Mouse (Mus musculus) kidney, postnatal 0 days (tissue): Measurements from ENCODE around the gene Pknox2. TPM values are rescaled to one million over a fixed set of nuclear protein-coding genes. Genes with fewer than 3 reads are reported as not detected.

Experiments used
- ATAC-seq: fragments of 200-750 bp; cut with Nextera tagmentation; replicated peaks from 2 replicates; pipeline ENCODE4 v1.8.0; 2017; ENCODE audit warnings: low read depth, moderate number of reproducible peaks, moderate TSS enrichment, moderate library complexity; ENCODE audit not compliant: low FRiP score
- DNase-seq: peaks from one replicate; pipeline ENCODE4 v3.0.0-alpha.2; 2016; ENCODE audit warnings: low spot score
- H3K27ac ChIP-seq: fragments of 300-500 bp; sonication (generic); 2 replicates; pipeline ENCODE4 v1.5.1; 2014; ENCODE audit warnings: mild to moderate bottlenecking
- H3K27me3 ChIP-seq: fragments of 300-500 bp; sonication (generic); 2 replicates; pipeline ENCODE4 v1.6.1; 2014; ENCODE audit warnings: low read length, mixed read lengths; ENCODE audit not compliant: insufficient read depth
- H3K36me3 ChIP-seq: fragments of 300-500 bp; sonication (generic); 2 replicates; pipeline ENCODE4 v1.6.1; 2014; ENCODE audit warnings: low read length, mixed read lengths; ENCODE audit not compliant: insufficient read depth
- H3K4me1 ChIP-seq: fragments of 300-500 bp; sonication (generic); replicated peaks from 2 replicates; pipeline ENCODE4 v1.6.1; 2014; ENCODE audit warnings: antibody characterized with exemption, low read length, mixed read lengths; ENCODE audit not compliant: insufficient read depth
- H3K4me2 ChIP-seq: fragments of 300-500 bp; sonication (generic); 2 replicates; pipeline ENCODE4 v1.6.1; 2014; ENCODE audit warnings: mild to moderate bottlenecking, low read length, moderate library complexity, mixed read lengths
- H3K4me3 ChIP-seq: fragments of 300-500 bp; sonication (generic); replicated peaks from 2 replicates; pipeline ENCODE4 v1.5.1; 2014; ENCODE audit warnings: low read depth, low read length
- H3K9ac ChIP-seq: fragments of 300-500 bp; sonication (generic); 2 replicates; pipeline ENCODE4 v1.6.1; 2014; ENCODE audit warnings: low read depth, low read length
- H3K9me3 ChIP-seq: fragments of 300-500 bp; sonication (generic); replicated peaks from 2 replicates; pipeline ENCODE4 v1.6.1; 2016; ENCODE audit warnings: low read length, inconsistent platforms, mixed read lengths
- CTCF ChIP-seq: IDR thresholded peaks from 2 replicates; pipeline ENCODE4 v1.5.1; 2016; ENCODE audit warnings: antibody characterized with exemption, low read depth, mild to moderate bottlenecking, moderate library complexity
- WGBS: fragments of 180-500 bp; shearing (Covaris S2); extraction: QIAGEN DNeasy Blood & Tissue Kit; methylation state at CpG from one replicate; pipeline ENCODE4 v1.1.7; 2014; 5-methylcytosine and 5-hydroxymethylcytosine counted together
- polyA plus RNA-seq: library from polyadenylated mRNA; unstranded; fragments of >200 nt; fragmentation: Nextera tagmentation; extraction: Ambion mirVana; gene quantifications from 2 replicates; pipeline ENCODE4 v1.2.1, GENCODE M21; 2015

The Pknox2 gene
- polyA plus RNA-seq, 1 experiment from 2014 or later, result 6.0 TPM

DNA sequence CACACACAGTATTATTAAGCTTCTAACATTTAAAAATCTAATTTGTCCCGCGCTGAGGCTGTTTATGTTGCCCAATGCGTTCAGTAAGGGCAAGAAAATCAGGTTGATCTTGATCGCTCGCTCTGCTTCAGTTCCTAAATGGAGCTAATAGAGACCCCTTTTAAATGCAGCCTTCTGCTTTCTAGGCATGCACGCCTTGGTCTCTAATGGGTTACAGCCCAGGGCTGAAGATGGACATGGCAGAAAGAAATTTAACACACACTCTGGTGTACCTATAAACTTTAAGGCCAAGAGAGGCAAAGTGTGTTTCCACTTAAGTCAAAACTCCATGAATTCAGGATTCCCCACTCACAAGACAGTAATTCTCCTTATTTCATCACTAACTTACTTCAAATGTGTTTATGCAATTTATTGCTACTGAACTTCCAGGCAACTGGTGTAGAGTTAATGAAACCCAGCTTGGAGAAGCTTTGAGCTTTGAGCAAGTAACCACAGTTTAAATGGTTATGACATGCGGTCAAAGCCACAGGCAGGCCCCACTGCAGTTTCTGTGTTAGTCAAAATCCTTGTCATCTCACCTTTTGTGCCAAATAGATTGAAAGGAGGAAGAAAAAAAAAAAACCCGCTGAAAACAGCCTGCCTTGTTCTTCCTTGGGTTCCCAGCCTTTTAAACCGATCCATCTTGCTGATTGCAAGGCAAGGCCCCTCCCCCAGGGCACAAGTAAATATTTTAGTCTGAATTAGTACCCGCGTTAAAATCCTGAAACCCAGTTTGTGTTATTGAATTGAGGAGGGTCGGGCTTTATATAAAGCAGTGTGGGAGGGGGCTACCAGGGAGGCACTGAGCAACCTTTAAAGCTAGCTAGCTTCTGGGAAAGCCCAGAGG lies 3.9 kb downstream of the Pknox2 start:
- no peak for TF ChIP-seq CTCF
- Histone ChIP-seq H3K4me2 (peak overlapping the region; percentile 72), H3K4me1 (peaks cover 21% of the 10 kb centered on the region), H3K27ac (peak overlapping the region; percentile 92; the same call in 1 of the 2 replicates), H3K27me3 (peaks cover 3% of the 10 kb centered on the region; the same call in 1 of the 2 replicates), H3K9ac (peak overlapping the region; percentile 24; the same call in 1 of the 2 replicates), H3K9me3 (no peaks in the 10 kb centered on the region), H3K36me3 (no peaks in the 10 kb centered on the region), H3K4me3 (no peak overlapping the region)
- DNase-seq (no peak), ATAC-seq (no peak)
- WGBS, result 50% methylated on average over 12 of the region's 12 CpGs

GRCm38 (mm10) chr9:37142107-37142506 lies 5.1 kb downstream of the Pknox2 start:
- 33% methylated on average over 4 of the region's 4 CpGs for WGBS
- Histone ChIP-seq H3K27ac (no peak overlapping the region), H3K4me2 (no peak overlapping the region), H3K27me3 (0 out of 2 replicates have a peak, but pooled peaks cover 3% of the 10 kb centered on the region), H3K4me1 (peaks cover 21% of the 10 kb centered on the region), H3K9me3 (no peaks in the 10 kb centered on the region), H3K36me3 (no peaks in the 10 kb centered on the region), H3K9ac (no peak overlapping the region), H3K4me3 (no peak overlapping the region)
- no peak for TF ChIP-seq CTCF
- DNase-seq, result no peak
- ATAC-seq, result no peak

GRCm38 (mm10) chr9:37140464-37141181 lies 6.6 kb downstream of the Pknox2 start:
- Histone ChIP-seq H3K9me3 (no peaks in the 10 kb centered on the region), H3K9ac (no peak overlapping the region), H3K4me1 (peaks cover 17% of the 10 kb centered on the region), H3K4me2 (no peak overlapping the region), H3K36me3 (no peaks in the 10 kb centered on the region), H3K27ac (no peak overlapping the region), H3K4me3 (no peak overlapping the region), H3K27me3 (0 out of 2 replicates have a peak, but pooled peaks cover 3% of the 10 kb centered on the region)
- DNase-seq (peak; percentile 47), ATAC-seq (no peak)
- WGBS, result 47% methylated on average over 5 of the region's 5 CpGs
- TF ChIP-seq CTCF, result no peak

- no peak for TF ChIP-seq CTCF
- WGBS, result 6% methylated on average over 8 of the region's 8 CpGs
- no peak overlapping the region for H3K4me3 ChIP-seq
- H3K27me3 ChIP-seq, result no peaks in the 10 kb centered on the region
- H3K27ac ChIP-seq, result no peak overlapping the region
- H3K4me2 ChIP-seq, result peak overlapping the region; percentile 41
- H3K4me1 ChIP-seq, result peaks cover 16% of the 10 kb centered on the region
- peak; percentile 78 for ATAC-seq
- 0 out of 2 replicates have a peak overlapping the region, but pooled peaks have one; percentile 37 for H3K9ac ChIP-seq
- no peaks in the 10 kb centered on the region for H3K36me3 ChIP-seq
- no peaks in the 10 kb centered on the region for H3K9me3 ChIP-seq
- DNase-seq, result peak; percentile 81
Observed at GRCm38 (mm10) chr9:37139514-37139913, 7.7 kb downstream of the Pknox2 start.

- peak; percentile 36 for DNase-seq
- no peak overlapping the region for H3K9ac ChIP-seq
- no peaks in the 10 kb centered on the region for H3K36me3 ChIP-seq
- TF ChIP-seq CTCF, result no peak
- WGBS, result 29% methylated on average over 4 of the region's 4 CpGs
- H3K4me3 ChIP-seq, result no peak overlapping the region
- H3K9me3 ChIP-seq, result no peaks in the 10 kb centered on the region
- no peaks in the 10 kb centered on the region for H3K27me3 ChIP-seq
- 0 out of 2 replicates have a peak overlapping the region, but pooled peaks have one; percentile 19 for H3K27ac ChIP-seq
- no peak for ATAC-seq
- peaks cover 16% of the 10 kb centered on the region for H3K4me1 ChIP-seq
- H3K4me2 ChIP-seq, result no peak overlapping the region
Observed at GRCm38 (mm10) chr9:37138883-37139282, 8.3 kb downstream of the Pknox2 start.

DNA sequence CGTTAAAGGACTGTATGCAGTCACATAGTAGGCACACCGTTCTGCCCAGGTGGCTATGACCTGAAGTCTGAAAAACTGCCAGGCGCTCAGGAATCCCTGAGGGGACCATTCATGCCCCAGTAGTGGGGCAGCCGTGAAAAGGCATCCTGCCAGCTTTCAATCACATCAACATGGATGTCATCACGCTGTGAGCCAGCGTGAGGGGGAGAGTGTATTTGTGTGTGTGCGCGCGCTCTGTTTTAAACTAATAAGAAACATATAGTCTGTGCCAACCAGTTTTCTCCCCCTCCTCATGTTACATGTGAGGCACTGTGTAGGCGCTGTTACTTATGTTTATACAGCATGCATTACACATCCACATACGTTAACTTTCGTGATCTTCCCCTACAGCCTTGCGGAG lies 10.9 kb downstream of the Pknox2 start:
- no peak for TF ChIP-seq CTCF
- no peaks in the 10 kb centered on the region for H3K9me3 ChIP-seq
- ATAC-seq (no peak), DNase-seq (no peak)
- H3K36me3 ChIP-seq, result no peaks in the 10 kb centered on the region
- peaks cover 18% of the 10 kb centered on the region for H3K4me1 ChIP-seq
- H3K9ac ChIP-seq, result no peak overlapping the region
- no peak overlapping the region for H3K4me2 ChIP-seq
- no peaks in the 10 kb centered on the region for H3K27me3 ChIP-seq
- no peak overlapping the region for H3K4me3 ChIP-seq
- WGBS, result 79% methylated on average over 13 of the region's 13 CpGs
- no peak overlapping the region for H3K27ac ChIP-seq
